Mouse (Mus musculus): ENCODE results near the gene Timm9.

Timm9 gene

GRCm38 (mm10) chr12:71136130-71136973, at the start of gene Timm9, which contains the start of gene 2700049A03Rik:
Timm9 (minus strand) TSS chr12:71136684.
2700049A03Rik (plus strand) TSS chr12:71136848.
- DNase-seq, result peak; percentile 78 to 89

DNA sequence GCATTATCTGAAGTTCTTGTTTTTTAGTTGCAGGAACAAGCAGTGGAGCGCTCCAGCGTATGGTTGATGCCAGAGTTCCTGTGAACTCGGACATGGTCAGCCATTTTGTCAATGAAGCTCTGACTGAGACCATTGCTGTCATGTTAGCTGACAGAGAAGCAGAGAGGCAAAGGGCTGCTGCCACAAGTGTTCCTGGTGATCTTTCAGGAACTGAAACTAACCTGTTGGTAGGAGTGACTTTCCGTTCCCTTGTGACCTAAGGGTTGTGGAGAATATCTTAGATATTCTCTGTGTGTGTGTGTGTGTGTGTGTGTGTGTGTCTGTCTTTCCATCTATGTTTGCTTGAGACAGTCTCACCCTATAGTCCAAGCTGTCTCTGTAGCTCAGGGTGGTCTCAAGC, 47.9 kb upstream of the Timm9 start:
- no peak for DNase-seq

GRCm38 (mm10) chr12:71183736-71184135, 47.3 kb upstream of the Timm9 start:
- no peak for DNase-seq

- no peak for DNase-seq
Observed at GRCm38 (mm10) chr12:71169911-71170310, 33.4 kb upstream of the Timm9 start.

- DNase-seq, result no peak
Observed at GRCm38 (mm10) chr12:71164410-71164809, 27.9 kb upstream of the Timm9 start.

GRCm38 (mm10) chr12:71157974-71158373, 21.5 kb upstream of the Timm9 start:
- no peak for DNase-seq

GRCm38 (mm10) chr12:71154979-71155378, 18.5 kb upstream of the Timm9 start:
- no peak for DNase-seq

- DNase-seq, result no peak
Observed at GRCm38 (mm10) chr12:71150167-71150566, 13.7 kb upstream of the Timm9 start.

- DNase-seq, result no peak
Observed at GRCm38 (mm10) chr12:71149456-71149855, 13.0 kb upstream of the Timm9 start.

DNA sequence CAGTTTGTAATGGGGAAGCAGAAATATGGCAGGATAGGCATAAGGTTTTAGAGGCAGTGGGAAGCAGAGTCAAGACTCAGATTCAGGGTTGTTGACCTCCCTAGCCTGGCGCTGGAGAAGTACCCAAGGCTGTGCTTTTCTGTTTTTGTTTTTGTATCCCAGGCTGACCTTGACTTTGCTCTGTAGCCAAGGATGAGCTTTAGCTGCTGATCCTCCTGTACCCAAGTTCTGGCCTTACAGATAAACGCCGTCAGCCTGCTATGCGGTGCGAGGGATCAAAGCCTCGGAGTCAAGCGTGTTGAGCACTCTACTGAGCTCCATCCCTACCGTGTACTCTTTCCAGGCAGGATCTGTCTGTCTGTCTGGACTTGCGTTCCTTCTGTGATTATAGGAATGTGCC, 12.3 kb upstream of the Timm9 start:
- DNase-seq, result no peak

- DNase-seq, result peak in 1 of 2 experiments; percentile 73
Observed at GRCm38 (mm10) chr12:71147641-71148040, 11.2 kb upstream of the Timm9 start.

DNA sequence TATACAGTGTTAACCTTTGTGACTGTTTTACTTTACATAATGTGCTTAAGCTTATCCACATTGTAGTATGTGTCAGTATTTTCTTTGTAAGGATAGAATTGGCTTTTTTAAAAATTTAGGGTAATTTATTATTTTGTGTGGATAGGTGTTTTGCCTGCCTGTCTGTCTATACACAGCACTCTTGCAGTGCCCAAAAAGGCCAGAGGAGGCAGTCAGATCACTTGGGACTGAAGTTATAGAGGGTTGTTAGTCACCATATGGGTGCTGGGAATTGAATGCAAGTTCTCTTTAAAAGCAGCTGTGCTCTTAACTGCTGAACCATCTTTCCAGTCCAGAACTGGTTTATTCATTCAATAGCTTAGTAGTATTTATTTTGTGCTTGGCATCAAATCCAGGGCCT, 4.7 kb upstream of the Timm9 start:
- DNase-seq, result no peak

DNA sequence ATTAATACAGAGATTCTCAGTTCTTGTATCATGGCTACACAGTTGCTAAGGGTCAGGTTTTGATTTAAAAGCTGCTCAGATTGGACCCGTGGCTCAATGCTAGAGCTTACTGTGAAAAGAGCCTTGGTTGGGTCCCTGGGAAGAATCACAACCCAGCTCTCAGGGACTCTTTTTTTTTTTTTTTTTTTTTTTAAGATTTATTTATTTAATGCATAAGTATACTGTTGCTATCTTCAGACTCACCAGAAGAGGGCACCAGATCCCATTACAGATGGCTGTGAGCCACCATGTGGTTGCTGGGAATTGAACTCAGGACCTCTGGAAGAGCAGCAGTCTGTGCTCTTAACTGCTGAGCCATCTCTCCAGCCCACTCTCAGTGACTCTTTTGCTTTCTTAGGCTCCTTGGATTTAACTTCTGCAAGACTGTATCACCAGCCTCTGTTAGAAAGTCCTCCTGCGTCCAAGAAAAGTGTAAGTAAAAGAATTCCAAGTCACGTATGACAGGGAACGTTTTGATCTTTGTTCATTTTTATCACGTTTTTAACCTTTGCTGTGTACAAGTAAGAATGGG, 2.9 kb upstream of the Timm9 start:
- peak in 1 of 2 experiments; percentile 24 for DNase-seq

DNA sequence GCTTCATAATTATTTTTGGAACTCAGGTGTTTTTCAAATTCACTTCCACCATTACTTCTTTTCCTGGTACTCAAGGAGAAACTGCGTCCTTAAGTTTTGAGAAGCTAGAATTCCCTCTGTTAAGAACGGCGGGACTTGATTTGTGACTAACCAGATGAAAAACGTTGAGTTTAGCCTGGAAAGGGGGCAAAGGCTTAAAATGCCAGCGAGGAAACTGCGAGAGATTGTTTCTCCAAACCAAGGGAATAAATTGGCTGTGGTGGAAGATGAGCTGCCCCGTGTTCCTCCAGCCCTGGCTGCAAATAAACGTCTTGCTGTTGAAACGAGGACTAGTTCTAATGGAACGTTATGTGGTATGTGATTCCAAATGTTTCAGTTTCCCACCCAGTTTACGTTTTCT, 1.2 kb upstream of the Timm9 start:
- DNase-seq, result no peak

DNA sequence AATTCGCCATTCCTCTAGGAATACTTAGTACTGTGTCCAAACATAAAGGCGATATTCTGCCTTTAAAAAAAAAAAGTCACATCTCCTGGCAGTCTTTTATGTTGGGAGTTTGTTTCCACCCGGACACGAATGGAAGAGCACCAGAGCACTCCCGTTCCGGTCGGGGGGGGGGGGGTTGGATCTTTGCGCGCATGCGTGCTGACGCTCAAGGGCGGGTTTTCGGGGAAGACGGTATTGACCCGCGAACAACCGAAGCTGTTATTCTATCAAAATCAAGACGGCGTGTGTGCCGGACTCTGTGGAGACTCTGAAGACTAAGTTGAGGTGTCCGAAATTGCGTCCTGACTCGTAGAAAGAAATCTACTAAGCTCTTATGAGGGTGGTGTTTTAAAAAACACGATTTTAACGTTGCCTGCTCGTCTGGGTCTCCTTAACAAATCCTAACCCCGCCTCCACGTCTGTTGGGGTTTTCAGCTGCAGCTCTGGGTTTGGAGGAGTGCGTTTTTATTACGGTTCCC, 549 bp upstream of the Timm9 start:
- DNase-seq, result peak; percentile 88 to 92

DNA sequence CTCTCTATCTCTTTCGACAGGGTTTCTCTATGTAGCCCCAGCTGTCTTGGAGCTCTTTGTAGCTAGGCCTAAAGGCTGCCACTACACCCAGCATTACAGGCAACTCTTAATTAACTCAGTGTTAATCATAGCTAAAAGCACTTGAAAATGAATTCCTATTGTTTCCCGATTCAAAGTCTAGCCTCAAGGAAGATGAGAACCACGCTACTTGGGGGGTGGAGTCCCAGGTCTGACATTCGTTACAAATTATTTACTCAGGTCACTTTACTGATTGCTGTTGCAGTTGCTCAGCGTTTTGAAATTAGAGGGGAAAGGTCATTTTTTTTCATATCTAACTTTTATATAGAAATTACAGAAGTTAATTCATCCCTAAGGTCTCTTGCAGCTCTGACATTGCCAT, 903 bp downstream of the Timm9 start:
- DNase-seq, result peak in 1 of 2 experiments; percentile 20

- DNase-seq, result no peak
Observed at GRCm38 (mm10) chr12:71123286-71123685, 13.2 kb downstream of the Timm9 start.

- no peak for DNase-seq
Observed at GRCm38 (mm10) chr12:71122731-71123130, 13.8 kb downstream of the Timm9 start.

DNA sequence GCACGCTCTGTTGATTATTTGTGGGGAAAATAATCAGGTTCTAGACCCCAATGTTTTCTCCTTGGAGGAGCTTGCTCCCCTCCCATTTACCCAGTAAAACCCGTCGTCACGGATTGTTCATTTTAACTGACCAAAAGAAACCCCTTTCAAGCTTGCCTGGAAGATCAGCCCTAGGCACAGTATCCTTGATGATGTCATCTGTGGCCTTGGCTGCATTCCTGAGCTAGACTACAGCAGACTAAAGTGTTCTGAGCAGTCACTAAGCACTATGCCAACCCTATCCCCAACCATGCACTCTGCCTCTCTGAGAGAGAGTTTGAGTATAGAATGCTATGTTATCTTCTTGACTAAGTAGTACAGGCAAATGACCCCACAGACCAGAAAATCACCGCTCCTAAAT, 20.1 kb downstream of the Timm9 start:
- no peak for DNase-seq

DNA sequence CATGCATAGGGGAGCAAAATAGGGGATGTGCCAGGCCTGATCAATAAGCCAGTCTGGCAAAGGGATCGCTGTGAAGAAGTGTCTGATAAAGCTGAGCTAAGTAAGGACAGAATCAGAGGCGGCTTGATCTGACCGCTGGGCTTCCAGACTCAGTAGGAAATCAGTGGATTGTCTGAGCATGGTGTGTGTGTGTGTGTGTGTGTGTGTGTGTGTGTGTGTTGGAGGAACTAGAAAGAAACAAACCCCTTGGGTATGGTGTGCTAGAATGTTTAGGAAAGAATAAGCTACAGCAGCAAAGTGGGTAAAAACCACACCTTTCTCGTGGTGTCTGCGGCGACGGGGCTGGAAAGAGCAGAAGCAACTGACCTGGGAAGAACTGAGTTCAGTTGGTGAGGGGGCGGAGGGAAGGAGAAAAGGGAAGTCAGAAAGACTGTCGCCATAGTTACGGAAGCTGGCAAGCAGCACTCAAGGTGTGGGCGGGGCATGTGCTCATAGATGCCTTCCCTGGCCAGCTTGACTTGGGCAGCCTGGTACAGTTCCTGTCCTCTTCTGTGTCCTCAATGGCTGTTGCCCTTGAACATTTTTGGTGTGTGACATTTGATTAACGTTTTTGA, 22.7 kb downstream of the Timm9 start:
- DNase-seq, result peak; percentile 79 to 85

GRCm38 (mm10) chr12:71113074-71113473, 23.4 kb downstream of the Timm9 start:
- no peak for DNase-seq

DNA sequence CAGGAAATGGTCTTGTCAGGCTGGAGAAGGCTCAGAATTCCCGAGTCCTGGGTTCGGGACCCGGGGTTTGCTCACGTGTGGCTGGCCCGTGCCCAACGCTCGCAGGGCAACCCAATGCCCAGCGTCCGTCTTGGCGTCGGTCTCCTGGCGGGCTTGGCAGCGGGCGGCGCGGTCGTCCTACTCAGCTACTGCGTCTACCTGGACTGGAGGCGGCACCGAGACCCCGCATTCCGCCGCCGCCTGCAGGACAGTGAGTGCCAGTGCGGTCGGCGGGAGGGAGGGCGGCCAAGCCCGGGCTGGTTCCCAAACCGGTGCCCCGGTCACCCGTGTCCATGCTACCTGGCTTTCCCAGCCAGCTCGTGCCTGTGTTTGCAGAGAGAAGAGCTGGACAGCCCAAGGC, 25.2 kb downstream of the Timm9 start, which contains the start of gene Tomm20l:
Gene Tomm20l, plus strand, starts transcription at position 98 of the 400 bp plus-strand sequence.
- DNase-seq, result peak; percentile 74 to 89

DNA sequence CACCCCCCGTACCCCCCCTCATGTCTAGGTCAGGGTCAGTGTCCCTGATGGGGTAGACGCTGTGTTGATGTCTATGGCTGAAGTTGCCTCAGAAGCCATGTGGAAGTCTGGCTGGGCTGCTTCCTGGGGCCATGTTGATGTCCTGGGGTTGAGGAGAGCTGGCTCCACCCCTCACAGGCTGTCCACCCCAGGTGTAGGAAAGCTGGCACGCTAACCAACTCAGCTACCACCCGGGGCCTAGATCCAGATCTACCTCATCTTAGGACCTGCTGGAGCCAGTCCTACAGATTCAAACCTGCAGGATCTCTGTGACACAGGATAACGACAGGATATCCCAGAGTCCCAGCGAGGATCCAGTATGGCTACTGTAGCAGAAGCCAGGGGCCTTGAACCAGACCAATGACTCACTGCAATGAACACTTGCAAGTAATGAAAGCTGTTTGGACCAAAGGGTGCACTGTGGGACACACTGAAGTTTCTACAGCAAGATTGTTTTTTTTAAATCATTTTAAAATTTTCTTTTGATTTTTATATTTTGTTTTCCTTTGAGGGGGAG, 29.2 kb downstream of the Timm9 start:
- DNase-seq, result no peak
